Mouse (Mus musculus) cerebellum, adult 2 months (tissue): Measurements from ENCODE around the gene Ephb2.

Source experiments
- CTCF ChIP-seq: fragments of 200-500 bp; IDR thresholded peaks from 2 replicates; pipeline ENCODE4 v1.5.1; 2011; ENCODE audit warnings: low read depth, mild to moderate bottlenecking, control low read depth, low read length, moderate library complexity, borderline replicate concordance; ENCODE audit not compliant: insufficient read depth
- POLR2A ChIP-seq: fragments of 200-500 bp; IDR thresholded peaks from 2 replicates; pipeline ENCODE4 v1.6.1; 2011; ENCODE audit warnings: low read length, control low read depth, borderline replicate concordance; ENCODE audit not compliant: insufficient read depth

DNA sequence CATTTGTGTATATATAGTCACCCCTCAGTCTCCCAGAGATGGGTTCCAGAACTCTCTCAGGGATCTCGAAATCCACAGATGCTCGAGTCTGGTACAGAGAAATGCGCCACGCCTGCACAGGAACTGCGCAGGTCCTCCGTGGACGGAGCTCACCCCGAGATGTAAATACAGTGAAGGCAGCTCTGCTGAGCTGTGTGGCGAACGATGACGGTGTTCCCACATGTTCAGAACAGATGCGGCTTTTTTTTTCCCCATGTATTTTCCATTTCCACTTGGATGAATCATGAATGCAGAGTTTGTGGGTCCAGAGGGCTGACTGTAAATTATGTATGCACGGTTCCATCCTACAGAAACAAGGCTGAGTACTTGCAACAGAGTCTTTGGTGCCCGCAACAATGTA, 39.2 kb upstream of the Ephb2 start:
- TF ChIP-seq CTCF (no peak), POLR2A (no peak)
